Mouse (Mus musculus) midbrain, embryonic 14.5 days (tissue): Measurements from ENCODE around the gene Ctdspl. TPM values are rescaled to one million over a fixed set of nuclear protein-coding genes. Genes with fewer than 3 reads are reported as not detected.

ENCODE experiments used
- ATAC-seq: fragments of 200-750 bp; cut with Nextera tagmentation; 2 replicates; pipeline ENCODE4 v1.8.0; 2017; ENCODE audit warnings: moderate number of reproducible peaks, moderate library complexity; ENCODE audit not compliant: low FRiP score, low TSS enrichment
- DNase-seq: peaks from one replicate; pipeline ENCODE4 v3.0.0-alpha.2; 2015
- H3K27ac ChIP-seq: fragments of 300-500 bp; sonication (generic); replicated peaks from 2 replicates; pipeline ENCODE4 v1.5.1; 2014; ENCODE audit warnings: mild to moderate bottlenecking, low read depth, low read length, moderate library complexity
- H3K27me3 ChIP-seq: fragments of 300-500 bp; sonication (generic); 2 replicates; pipeline ENCODE4 v1.6.1; 2014; ENCODE audit warnings: low read length, control low read depth, mixed read lengths; ENCODE audit not compliant: control insufficient read depth, insufficient read depth
- H3K36me3 ChIP-seq: fragments of 300-500 bp; sonication (generic); 2 replicates; pipeline ENCODE4 v1.6.1; 2014; ENCODE audit warnings: low read length, control low read depth; ENCODE audit not compliant: control insufficient read depth, insufficient read depth
- H3K4me1 ChIP-seq: fragments of 300-500 bp; sonication (generic); 2 replicates; pipeline ENCODE4 v1.6.1; 2014; ENCODE audit warnings: mild to moderate bottlenecking, antibody characterized with exemption, low read length, control low read depth; ENCODE audit not compliant: control insufficient read depth, insufficient read depth
- H3K4me2 ChIP-seq: fragments of 300-500 bp; sonication (generic); 2 replicates; pipeline ENCODE4 v1.6.1; 2014; ENCODE audit warnings: mild to moderate bottlenecking, low read length, moderate library complexity
- H3K4me3 ChIP-seq: fragments of 300-500 bp; sonication (generic); replicated peaks from 2 replicates; pipeline ENCODE4 v1.5.1; 2014; ENCODE audit warnings: low read depth, low read length
- H3K9ac ChIP-seq: fragments of 300-500 bp; sonication (generic); replicated peaks from 2 replicates; pipeline ENCODE4 v1.6.1; 2014; ENCODE audit warnings: mild to moderate bottlenecking, low read length, moderate library complexity
- H3K9me3 ChIP-seq: fragments of 300-500 bp; sonication (generic); 2 replicates; pipeline ENCODE4 v1.6.1; 2016; ENCODE audit warnings: low read length, control low read depth, mixed read lengths; ENCODE audit not compliant: control insufficient read depth
- WGBS: fragments of 180-500 bp; shearing (Covaris S2); extraction: QIAGEN DNeasy Blood & Tissue Kit; methylation state at CpG from one replicate; pipeline ENCODE4 v1.1.7; 2014; 5-methylcytosine and 5-hydroxymethylcytosine counted together
- polyA plus RNA-seq: library from polyadenylated mRNA; unstranded; fragments of >200 nt; fragmentation: Nextera tagmentation; extraction: Ambion mirVana; gene quantifications from 2 replicates; pipeline ENCODE4 v1.2.1, GENCODE M21; 2014

Ctdspl gene
- polyA plus RNA-seq, 1 experiment from 2014 or later: 8.2 TPM

DNA sequence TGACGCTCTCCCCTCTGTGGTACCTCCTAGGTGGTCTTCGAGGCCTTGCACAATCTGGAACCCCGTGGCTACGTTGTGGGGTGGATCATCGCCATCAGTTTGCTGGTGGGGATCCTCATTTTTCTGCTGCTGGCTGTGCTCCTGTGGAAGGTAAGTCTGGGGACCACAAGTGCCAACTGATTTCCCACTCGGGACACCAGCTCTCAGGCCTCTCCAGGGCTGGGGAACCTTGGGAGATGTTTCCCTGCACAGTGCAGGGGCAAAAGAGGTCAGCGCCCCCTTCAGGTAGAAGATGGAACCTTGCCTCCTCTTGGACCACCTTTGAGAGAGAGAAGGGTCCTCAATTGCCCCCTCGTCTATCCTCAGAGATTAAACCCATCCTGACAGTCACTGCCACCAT, 38.5 kb upstream of the Ctdspl start:
- Histone ChIP-seq H3K4me2 (no peak overlapping the region), H3K4me3 (no peak overlapping the region), H3K9me3 (no peaks in the 10 kb centered on the region), H3K4me1 (no peaks in the 10 kb centered on the region; the same call in 1 of the 2 replicates), H3K36me3 (no peaks in the 10 kb centered on the region), H3K9ac (no peak overlapping the region), H3K27me3 (no peaks in the 10 kb centered on the region), H3K27ac (no peak overlapping the region)
- ATAC-seq: no peak
- 92% methylated on average over 8 of the region's 8 CpGs for WGBS
- no peak for DNase-seq

DNA sequence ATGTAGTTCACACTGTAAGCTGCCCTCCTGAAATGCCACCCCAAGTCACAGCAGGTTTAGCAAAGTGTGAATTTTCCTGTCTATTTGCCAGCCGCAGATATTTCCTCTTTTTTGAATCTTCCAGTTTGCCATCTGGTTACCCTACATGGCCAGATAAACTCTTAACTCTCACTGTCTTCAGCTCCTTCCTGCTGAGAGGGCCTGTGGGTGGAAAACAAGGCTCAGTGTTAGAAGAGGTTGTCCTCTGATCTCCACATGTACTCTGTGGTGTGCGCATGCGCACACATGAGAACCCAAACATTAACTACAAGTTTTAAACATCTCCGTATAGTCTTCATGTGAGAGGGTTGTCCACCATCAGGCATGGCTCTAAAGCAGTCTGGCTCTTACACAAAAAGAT, 36.1 kb upstream of the Ctdspl start:
- Histone ChIP-seq H3K4me1 (no peaks in the 10 kb centered on the region; the same call in 1 of the 2 replicates), H3K36me3 (no peaks in the 10 kb centered on the region), H3K4me2 (no peak overlapping the region), H3K4me3 (no peak overlapping the region), H3K9me3 (no peaks in the 10 kb centered on the region), H3K27me3 (no peaks in the 10 kb centered on the region), H3K9ac (no peak overlapping the region), H3K27ac (no peak overlapping the region)
- DNase-seq (no peak), ATAC-seq (no peak)
- WGBS: 92% methylated on average over 4 of the region's 4 CpGs

DNA sequence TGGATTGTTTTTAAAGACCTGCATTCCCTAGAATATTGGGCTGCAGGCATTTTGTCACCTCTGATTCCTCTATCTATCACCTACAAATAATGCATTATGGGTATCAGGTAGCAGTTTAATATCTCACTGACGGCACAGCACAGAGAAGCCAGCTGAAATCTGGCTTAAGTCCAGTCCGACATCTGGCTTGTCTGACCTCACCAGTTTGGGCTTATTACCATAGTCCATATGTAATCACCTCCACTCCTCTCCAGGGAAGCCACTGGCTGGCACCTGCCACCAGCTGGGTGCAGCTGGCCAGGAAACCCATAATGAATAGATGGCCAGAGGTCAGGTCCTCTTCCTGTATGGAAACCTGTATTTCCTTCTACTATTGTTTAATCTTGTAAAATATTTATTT, 35.6 kb upstream of the Ctdspl start:
- Histone ChIP-seq H3K36me3 (no peaks in the 10 kb centered on the region), H3K9me3 (no peaks in the 10 kb centered on the region), H3K27ac (no peak overlapping the region), H3K4me3 (no peak overlapping the region), H3K27me3 (no peaks in the 10 kb centered on the region), H3K9ac (no peak overlapping the region), H3K4me2 (no peak overlapping the region), H3K4me1 (no peaks in the 10 kb centered on the region; the same call in 1 of the 2 replicates)
- ATAC-seq (no peak), DNase-seq (no peak)
- WGBS: 59% methylated on average over 2 of the region's 2 CpGs

GRCm38 (mm10) chr9:118891068-118891467, 35.2 kb upstream of the Ctdspl start:
- no peak overlapping the region for H3K4me3 ChIP-seq
- 85% methylated on average over 6 of the region's 6 CpGs for WGBS
- no peak overlapping the region for H3K9ac ChIP-seq
- no peak overlapping the region for H3K4me2 ChIP-seq
- no peak overlapping the region for H3K27ac ChIP-seq
- no peaks in the 10 kb centered on the region for H3K36me3 ChIP-seq
- no peak for DNase-seq
- H3K4me1 ChIP-seq: no peaks in the 10 kb centered on the region; the same call in 1 of the 2 replicates
- ATAC-seq: no peak
- no peaks in the 10 kb centered on the region for H3K27me3 ChIP-seq
- no peaks in the 10 kb centered on the region for H3K9me3 ChIP-seq

GRCm38 (mm10) chr9:118891593-118891992, 34.7 kb upstream of the Ctdspl start:
- Histone ChIP-seq H3K36me3 (no peaks in the 10 kb centered on the region), H3K9me3 (no peaks in the 10 kb centered on the region), H3K27ac (no peak overlapping the region), H3K4me1 (no peaks in the 10 kb centered on the region; the same call in 1 of the 2 replicates), H3K4me3 (no peak overlapping the region), H3K4me2 (no peak overlapping the region), H3K27me3 (no peaks in the 10 kb centered on the region), H3K9ac (no peak overlapping the region)
- ATAC-seq (no peak), DNase-seq (no peak)
- WGBS: 84% methylated on average over 9 of the region's 9 CpGs

GRCm38 (mm10) chr9:118895101-118895500, 31.2 kb upstream of the Ctdspl start:
- Histone ChIP-seq H3K27me3 (no peaks in the 10 kb centered on the region), H3K27ac (no peak overlapping the region), H3K9me3 (no peaks in the 10 kb centered on the region), H3K4me1 (no peaks in the 10 kb centered on the region; the same call in 1 of the 2 replicates), H3K4me2 (no peak overlapping the region), H3K9ac (no peak overlapping the region), H3K36me3 (no peaks in the 10 kb centered on the region), H3K4me3 (no peak overlapping the region)
- peak; percentile 66 for DNase-seq
- 73% methylated on average over 2 of the region's 2 CpGs for WGBS
- ATAC-seq: no peak

GRCm38 (mm10) chr9:118900677-118901076, 25.6 kb upstream of the Ctdspl start:
- DNase-seq (no peak), ATAC-seq (no peak)
- no peaks in the 10 kb centered on the region for H3K9me3 ChIP-seq
- H3K27me3 ChIP-seq: no peaks in the 10 kb centered on the region
- WGBS: 84% methylated on average over 2 of the region's 2 CpGs
- H3K4me2 ChIP-seq: no peak overlapping the region
- no peak overlapping the region for H3K9ac ChIP-seq
- H3K4me3 ChIP-seq: no peak overlapping the region
- H3K36me3 ChIP-seq: no peaks in the 10 kb centered on the region
- no peak overlapping the region for H3K27ac ChIP-seq
- H3K4me1 ChIP-seq: 0 out of 2 replicates have a peak, but pooled peaks cover 2% of the 10 kb centered on the region

- Histone ChIP-seq H3K4me1 (0 out of 2 replicates have a peak, but pooled peaks cover 2% of the 10 kb centered on the region), H3K36me3 (no peaks in the 10 kb centered on the region), H3K4me2 (no peak overlapping the region), H3K27ac (no peak overlapping the region), H3K4me3 (no peak overlapping the region), H3K9me3 (no peaks in the 10 kb centered on the region), H3K27me3 (no peaks in the 10 kb centered on the region), H3K9ac (no peak overlapping the region)
- DNase-seq (no peak), ATAC-seq (no peak)
- WGBS: 19% methylated on average over 6 of the region's 6 CpGs
Observed at GRCm38 (mm10) chr9:118901917-118902316, 24.3 kb upstream of the Ctdspl start.

DNA sequence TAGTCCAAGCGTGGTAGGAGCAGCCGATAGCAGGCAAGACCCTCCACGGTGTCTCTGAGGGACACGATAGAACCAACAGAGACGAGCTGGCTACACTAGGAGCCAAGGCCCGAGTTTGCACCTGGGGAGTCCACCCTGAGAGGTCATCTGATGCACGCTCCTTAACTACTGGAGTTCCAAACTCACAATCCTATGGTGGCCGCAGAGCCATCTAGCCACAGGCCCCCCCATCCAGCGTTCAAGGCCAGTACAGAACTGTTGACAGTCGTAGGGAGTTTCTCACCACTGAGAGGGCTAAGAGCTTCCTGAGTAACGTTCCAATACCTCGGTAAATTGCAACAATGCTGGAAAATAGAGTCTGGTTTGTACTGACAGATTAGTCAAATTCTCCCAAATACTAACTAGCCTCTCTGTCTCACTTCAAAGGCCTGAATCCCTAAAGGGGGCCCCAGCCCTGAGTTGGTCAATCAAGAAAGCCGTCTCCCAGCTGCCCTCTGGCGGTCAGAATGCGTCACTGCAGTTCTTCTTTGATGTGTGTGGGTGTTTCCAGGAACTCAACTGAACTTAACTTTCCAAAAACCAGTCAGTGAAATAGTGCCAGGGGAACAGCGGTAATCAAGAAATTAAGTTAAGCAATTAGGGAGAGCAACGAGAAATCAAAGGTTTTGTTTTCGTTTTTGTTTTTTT, 18.2 kb upstream of the Ctdspl start:
- H3K9ac ChIP-seq: no peak overlapping the region
- no peak overlapping the region for H3K27ac ChIP-seq
- no peak overlapping the region for H3K4me2 ChIP-seq
- no peaks in the 10 kb centered on the region for H3K36me3 ChIP-seq
- H3K4me1 ChIP-seq: no peaks in the 10 kb centered on the region
- no peak; the same call in 1 of the 2 replicates for ATAC-seq
- H3K4me3 ChIP-seq: no peak overlapping the region
- 50% methylated on average over 18 of the region's 18 CpGs for WGBS
- peak; percentile 88 for DNase-seq
- no peaks in the 10 kb centered on the region for H3K27me3 ChIP-seq
- no peaks in the 10 kb centered on the region for H3K9me3 ChIP-seq
